Mouse (Mus musculus) urinary bladder, postnatal 25 days (tissue): ENCODE data around the gene Dusp10.

Experiments used
- DNase-seq: peaks from one replicate; pipeline ENCODE4 v3.0.0; 2022; ENCODE audit warnings: low spot score

Dusp10 gene

DNA sequence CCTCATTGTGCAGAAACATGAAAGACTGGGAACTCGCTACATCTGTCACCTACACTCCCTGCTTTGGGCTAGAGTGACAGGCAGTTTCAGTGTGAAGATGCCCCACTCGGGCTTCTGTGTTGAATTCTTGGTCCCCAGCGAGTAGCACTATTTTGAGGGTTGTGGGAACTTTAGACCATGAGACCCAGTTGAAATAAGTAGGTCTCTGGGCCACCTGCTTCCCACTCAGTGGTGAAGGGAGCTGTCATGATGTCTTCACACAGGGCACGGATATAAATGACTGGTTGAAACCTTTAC is 88.6 kb downstream of the Dusp10 start:
- no peak for DNase-seq

DNA sequence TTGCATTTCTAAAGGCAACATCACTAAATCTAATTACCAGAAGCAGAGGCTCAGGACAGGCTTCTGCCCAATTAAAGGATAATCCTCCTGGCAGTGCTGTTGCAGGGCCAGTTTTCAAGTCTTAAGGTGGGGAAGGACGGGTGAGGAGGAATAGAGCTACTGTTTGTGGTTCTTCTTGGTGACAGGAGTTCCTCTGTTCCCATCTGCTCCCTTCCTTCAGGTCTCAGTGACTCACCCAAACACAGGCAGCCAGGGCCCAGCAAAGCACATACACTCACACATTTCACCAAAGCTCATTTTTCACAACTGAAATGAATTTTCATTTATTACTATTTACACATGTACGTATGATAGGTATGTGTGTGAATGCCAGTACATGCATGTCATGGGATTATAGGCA is 93.7 kb downstream of the Dusp10 start:
- DNase-seq = no peak

DNA sequence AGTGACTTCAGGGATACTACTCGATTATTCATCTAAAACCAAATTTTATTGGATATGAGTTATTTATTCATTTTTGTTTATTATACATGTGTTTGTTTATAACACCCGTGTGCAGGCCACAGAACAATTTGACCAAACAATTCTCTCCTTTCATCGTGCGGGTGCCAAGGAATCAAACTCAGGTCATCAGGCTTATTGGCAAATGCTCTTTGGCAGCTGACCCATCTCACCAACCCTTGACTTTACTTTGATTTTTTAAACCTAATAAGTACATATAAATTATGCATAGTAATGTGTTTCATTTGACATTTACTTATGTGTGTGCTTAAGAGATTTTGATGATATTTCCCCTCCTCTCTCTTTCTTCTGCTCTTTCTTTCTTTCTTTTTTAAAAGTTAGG is 94.3 kb downstream of the Dusp10 start:
- DNase-seq = no peak

DNA sequence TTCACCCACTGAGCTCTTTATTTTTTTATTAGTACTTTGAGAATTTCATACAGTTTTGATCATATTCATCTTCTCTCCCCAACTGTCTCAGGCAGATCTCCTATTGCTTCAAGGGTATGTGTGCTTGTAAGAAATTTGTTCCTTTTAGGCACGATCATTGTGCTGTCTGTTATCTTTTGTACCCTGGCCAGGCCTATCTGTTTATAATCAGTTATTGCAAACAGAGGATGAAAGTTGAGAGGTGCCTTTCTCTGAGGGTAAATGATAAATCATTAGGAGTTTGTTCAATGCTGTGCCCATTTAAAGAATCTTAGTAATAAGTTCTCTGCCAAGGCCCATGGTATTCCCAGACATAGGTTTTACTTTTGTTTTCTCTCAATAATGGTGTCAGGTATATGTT is 95.2 kb downstream of the Dusp10 start:
- DNase-seq = no peak

DNA sequence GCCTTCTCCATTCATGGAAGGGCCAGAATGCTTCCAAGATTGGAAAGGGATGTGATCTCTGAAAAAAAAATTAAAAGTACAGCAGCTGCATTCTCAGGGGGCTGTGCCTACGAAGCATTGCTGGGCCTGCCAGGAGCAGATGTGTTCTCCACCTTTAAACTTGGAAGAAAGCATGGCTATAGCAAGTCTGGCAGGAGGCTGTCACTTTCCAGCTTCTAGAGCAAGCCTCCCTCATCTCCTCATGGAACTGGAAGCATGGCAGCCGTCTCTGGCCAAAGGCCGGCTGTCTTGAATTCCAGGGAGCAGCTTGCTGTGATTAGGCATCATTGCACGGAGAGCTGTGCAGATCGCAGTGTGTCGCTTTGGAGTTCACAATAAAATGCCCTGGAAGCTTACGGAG is 104.5 kb downstream of the Dusp10 start:
- DNase-seq = no peak

DNA sequence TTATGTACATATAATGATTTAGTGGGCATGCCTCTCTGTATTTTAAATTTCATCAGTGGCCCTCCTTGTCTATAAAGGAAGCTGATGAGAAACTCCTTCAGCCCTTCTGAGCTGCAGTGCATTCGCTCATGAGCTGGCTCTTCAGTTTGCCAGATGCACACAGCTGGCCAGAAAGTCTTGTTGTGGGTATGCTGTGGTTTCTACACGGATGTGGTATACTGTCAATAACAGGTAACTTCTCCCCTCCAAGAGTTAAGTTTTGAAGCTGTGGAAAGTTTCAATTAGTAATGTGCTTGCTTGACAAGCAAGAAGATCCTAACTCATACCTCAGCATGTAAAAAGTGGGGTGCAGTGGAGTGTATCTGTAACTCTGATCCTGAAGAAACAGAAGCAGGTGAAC is 104.9 kb downstream of the Dusp10 start:
- DNase-seq = no peak

DNA sequence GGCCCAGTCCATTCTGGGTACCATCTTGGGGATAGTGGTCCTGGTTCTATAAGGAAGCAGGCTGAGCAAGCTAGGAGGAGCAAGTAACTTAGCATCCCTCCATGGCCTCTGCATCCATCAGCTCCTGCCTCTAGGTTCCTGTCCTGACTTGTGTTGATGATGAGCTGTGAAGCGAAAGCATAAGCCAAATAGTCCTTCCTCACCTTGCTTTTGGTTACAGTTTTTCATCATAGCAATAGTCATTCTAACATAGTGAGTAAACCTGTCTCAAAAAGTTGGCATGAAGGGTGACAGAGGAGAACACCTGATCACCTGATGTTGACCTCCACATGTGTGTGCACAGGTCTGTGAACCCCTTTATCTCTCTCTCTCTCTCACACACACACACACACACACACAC is 105.5 kb downstream of the Dusp10 start:
- no peak for DNase-seq
